Mouse (Mus musculus) erythroblast, embryonic 14.5 days (primary cell): ENCODE measurements around the gene Apbb1ip.

ENCODE experiments used
- GATA1 ChIP-seq: IDR thresholded peaks from 2 replicates; pipeline ENCODE4 v1.6.1; 2012; ENCODE audit warnings: low read length, inconsistent platforms, mixed read lengths
- TAL1 ChIP-seq: IDR thresholded peaks from 3 replicates; pipeline ENCODE4 v1.6.1; 2012; ENCODE audit warnings: low read length, inconsistent platforms, mixed read lengths

DNA sequence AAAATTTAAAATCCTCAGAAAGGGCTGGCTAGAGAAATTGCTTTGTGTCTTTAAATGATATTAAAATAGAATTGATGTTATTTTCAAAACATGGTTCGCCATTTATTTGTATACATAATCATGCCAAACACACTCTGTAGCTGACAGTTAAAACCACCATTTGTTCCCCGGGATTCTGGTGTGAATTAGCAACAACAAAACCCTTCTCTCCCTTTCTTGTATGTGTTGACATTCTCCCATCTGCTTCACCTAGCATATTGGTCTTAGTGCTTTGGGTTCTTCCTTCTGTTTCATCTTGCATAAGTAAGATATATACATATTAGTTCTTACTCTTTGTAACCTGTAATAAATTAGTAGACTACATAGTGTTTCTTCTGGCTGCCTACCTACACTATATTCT, 144.8 kb downstream of the Apbb1ip start:
- TF ChIP-seq GATA1 (no peak), TAL1 (no peak)
